Mouse (Mus musculus) olfactory bulb, adult 2 months (tissue): ENCODE results near the gene Kcnq1. TPM values are rescaled to one million over a fixed set of nuclear protein-coding genes. Genes with fewer than 3 reads are reported as not detected.

Experiments
- H3K27ac ChIP-seq: fragments of 200-500 bp; 2 replicates; pipeline ENCODE4 v1.5.1; 2012; ENCODE audit warnings: low read depth, low read length; ENCODE audit not compliant: insufficient read depth
- H3K4me1 ChIP-seq: fragments of 200-500 bp; 2 replicates; pipeline ENCODE4 v1.6.1; 2012; ENCODE audit warnings: low read length; ENCODE audit not compliant: control insufficient read depth, insufficient read depth
- H3K4me3 ChIP-seq: fragments of 200-500 bp; 2 replicates; pipeline ENCODE4 v1.5.1; 2012; ENCODE audit warnings: mild to moderate bottlenecking, low read depth, low read length, moderate library complexity; ENCODE audit not compliant: insufficient read depth
- CTCF ChIP-seq: fragments of 200-500 bp; IDR thresholded peaks from 2 replicates; pipeline ENCODE4 v1.5.1; 2012; ENCODE audit warnings: low read depth, mild to moderate bottlenecking, low read length, moderate library complexity; ENCODE audit not compliant: insufficient read depth
- POLR2A ChIP-seq: fragments of 200-500 bp; IDR thresholded peaks from 2 replicates; pipeline ENCODE4 v1.6.1; 2012; ENCODE audit warnings: mild to moderate bottlenecking, low read depth, low read length, moderate library complexity; ENCODE audit not compliant: insufficient read depth
- WGBS: fragments of 180-500 bp; shearing (Covaris S2); methylation state at CpG from one replicate; pipeline ENCODE4 v1.1.7; 2018; 5-methylcytosine and 5-hydroxymethylcytosine counted together
- polyA plus RNA-seq: library from polyadenylated mRNA; stranded (reverse); fragments of >200 nt; gene quantifications from 2 replicates; pipeline ENCODE4 v1.2.4, GENCODE M21; 2012; ENCODE audit warnings: low replicate concordance; ENCODE audit not compliant: missing spikeins, insufficient read depth, insufficient read length

Kcnq1 gene
- polyA plus RNA-seq, 1 experiment, result not detected

DNA sequence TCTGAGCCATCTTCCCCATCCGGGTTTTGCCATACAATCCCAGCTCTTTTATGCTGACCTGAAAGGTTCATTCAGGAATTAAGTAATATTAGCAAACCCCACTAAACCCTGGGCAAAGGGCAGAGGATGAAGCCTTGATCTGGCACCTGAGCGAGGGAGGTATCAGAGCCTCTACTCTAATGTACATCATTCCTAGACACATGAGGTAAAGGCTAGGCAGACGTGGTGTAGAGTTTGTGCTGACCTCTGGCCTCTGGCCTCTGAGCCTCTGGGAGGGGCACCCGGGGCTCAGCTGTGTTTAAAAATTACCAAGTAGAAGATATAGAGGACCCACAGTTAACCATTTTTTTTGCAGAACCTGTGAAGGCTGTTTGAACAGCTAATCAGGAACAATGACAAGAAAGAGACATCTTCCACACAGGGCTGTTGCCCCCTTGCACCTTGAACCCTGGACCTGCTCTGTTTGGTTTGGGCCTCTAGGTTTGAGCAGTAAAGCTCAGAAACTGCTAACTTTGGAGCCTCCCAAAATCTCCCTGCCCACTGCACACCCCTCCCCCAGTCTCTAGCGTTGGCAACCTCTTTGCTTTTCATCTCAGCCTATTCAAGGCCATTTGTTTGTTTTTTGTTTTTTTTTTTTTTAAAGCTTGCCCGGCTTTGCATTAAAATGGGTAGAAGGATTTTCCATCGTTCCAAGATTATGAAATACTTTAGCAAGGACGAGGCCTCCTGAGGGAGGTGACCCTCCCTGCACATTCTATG, 180.5 kb downstream of the Kcnq1 start:
- Histone ChIP-seq H3K4me1 (peaks cover 13% of the 10 kb centered on the region), H3K27ac (no peak overlapping the region), H3K4me3 (no peak overlapping the region)
- 57% methylated on average over 8 of the region's 8 CpGs for WGBS
- TF ChIP-seq POLR2A (no peak), CTCF (no peak)

DNA sequence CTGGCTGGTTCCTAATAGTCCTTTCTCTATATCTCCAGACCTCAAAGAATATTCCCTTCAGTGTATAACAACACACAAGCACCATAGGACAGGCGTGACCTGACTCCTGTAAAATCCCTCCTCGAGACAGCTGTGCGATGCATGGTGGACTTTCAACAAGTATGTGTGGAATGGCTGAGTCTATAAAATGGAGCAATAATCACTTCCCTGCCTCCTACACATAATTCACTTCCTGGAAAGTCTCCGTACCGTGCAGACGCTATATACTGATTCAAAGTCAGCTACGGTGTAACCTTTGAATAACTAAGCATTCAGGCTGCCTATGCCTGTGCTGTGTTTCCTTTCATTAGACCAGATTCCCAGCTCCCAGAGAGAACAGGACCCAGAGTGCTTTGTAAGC, 182.0 kb downstream of the Kcnq1 start:
- H3K4me1 ChIP-seq, result peaks cover 15% of the 10 kb centered on the region
- WGBS, result 89% methylated on average over 7 of the region's 7 CpGs
- H3K4me3 ChIP-seq, result no peak overlapping the region
- TF ChIP-seq CTCF, result no peak
- no peak overlapping the region for H3K27ac ChIP-seq

DNA sequence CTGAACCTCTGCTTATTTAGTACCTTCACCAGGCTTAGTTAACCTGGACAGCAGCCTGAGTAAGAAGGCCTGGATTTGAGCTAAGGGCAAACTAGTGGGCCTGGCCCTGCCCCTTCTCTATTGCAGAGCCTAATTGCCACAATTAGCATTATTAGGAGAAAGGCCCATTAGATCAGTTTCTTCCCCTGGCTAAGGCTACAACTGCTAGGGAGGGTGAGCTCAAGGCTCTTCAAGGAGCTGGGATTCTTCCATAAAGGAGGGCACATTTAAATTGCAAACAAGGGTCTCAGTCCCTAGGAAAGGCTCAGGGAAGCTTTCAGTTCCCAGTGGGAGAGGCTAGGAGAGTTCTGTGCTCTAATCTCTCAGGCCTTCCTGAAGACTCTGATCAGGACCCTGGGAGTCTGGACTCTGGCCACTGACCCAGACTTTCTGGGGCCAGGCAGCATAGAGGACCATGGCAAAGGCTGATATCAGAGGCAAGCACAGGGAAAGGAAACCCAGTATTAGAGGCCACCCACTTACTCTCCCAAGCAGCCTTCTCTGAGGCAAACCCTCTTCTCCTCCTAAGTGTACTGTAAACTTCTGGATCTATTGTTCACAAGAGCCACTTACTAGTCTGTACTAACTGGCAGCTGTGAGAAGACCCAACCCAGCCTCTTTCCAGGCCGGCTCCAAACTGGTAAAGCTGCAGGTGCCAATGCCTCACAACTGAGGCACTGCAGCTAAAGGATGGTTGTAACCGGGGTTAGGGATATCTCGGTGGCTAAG, 183.1 kb downstream of the Kcnq1 start:
- Histone ChIP-seq H3K4me3 (no peak overlapping the region), H3K27ac (no peak overlapping the region), H3K4me1 (peaks cover 11% of the 10 kb centered on the region)
- 62% methylated on average over 3 of the region's 3 CpGs for WGBS
- no peak for TF ChIP-seq CTCF
- TF ChIP-seq POLR2A, result no peak

DNA sequence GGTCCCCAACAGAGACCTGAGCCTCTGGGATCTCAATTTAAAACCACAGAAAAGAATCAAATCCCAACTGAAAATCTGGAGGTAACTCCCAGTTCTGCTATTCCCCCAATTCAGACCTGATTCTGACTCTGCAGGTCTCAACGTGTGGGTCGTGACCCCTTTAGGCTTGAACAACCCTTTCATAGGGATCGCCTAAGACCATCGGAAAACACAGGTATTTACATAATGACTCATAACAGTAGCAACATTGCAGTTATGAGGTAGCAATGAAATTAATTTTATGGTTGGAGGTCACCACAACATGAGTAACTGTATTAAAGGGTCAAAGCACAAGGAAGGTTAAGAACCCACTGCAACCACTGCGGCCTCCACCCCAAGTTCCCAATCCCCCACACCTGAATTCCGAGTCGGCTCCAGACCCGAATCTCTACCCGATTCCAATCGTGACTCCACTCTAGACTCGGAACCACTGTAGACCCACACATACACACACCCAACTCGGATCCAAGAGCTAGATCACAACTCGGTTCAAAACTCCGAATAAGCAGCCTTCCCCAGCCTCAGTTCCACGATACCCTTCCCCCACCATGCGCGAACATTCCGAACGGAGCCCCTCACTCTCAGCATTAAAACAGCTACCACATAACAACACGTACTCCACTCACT, 188.7 kb downstream of the Kcnq1 start:
- Histone ChIP-seq H3K27ac (no peak overlapping the region), H3K4me1 (peaks cover 4% of the 10 kb centered on the region; the same call in 1 of the 2 replicates), H3K4me3 (peak overlapping the region; percentile 49)
- WGBS, result 57% methylated on average over 20 of the region's 20 CpGs
- TF ChIP-seq CTCF, result no peak
- TF ChIP-seq POLR2A, result no peak

DNA sequence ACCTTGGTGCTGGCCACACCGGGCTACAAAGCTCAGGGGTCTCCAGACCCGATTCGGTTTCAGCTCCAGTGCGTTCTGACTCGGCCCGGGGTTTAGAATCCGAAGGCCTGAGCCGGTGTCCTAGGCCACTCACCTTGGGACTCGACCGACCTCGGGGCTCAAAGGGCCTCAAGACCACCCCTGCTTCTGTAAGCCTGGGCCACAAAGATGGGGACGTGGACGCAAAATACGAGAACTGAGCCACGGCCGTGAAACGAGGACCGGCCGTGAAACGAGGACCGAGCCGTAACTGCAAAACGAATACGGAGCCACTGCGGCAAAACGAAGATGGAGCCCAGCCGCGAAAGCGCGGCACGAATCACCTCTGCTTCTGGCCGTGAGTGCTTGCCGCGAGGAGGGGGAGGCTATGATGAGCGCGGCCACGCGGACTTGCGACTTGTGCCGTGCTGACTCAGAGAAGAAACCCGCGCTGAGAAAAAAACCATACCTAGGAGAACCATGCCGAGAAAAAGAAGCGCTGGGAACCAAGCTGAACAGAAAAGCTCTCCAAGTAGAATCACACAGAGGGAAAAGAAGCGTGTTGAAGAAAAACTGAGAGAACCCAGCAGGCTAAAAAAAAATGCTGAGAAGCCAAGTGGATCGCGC, 189.3 kb downstream of the Kcnq1 start:
- H3K4me3 ChIP-seq, result peak overlapping the region; percentile 49
- peaks cover 10% of the 10 kb centered on the region; the same call in 1 of the 2 replicates for H3K4me1 ChIP-seq
- TF ChIP-seq POLR2A (no peak), CTCF (no peak)
- no peak overlapping the region for H3K27ac ChIP-seq
- 43% methylated on average over 47 of the region's 47 CpGs for WGBS

DNA sequence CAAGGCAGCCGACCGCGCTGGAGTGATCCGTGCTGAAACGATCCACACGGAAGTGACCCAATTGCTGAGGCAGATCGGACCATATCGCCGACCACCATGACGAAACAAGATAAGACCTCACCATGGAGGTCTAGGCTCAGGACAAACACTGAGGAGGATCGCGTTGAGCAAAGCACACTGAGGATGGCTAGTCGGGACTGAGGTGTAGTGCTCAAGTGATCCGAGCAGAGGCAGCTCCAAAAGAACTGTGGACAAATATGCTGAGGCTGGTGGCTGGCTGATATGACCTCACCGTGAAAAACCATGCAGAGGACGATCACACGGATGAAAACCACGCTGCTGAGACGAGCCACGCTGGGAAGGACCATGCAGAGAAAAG, 189.8 kb downstream of the Kcnq1 start:
- Histone ChIP-seq H3K4me3 (peak overlapping the region; percentile 49), H3K27ac (peak overlapping the region; percentile 35), H3K4me1 (peaks cover 10% of the 10 kb centered on the region; the same call in 1 of the 2 replicates)
- 36% methylated on average over 20 of the region's 20 CpGs for WGBS
- no peak for TF ChIP-seq CTCF
- TF ChIP-seq POLR2A, result no peak

DNA sequence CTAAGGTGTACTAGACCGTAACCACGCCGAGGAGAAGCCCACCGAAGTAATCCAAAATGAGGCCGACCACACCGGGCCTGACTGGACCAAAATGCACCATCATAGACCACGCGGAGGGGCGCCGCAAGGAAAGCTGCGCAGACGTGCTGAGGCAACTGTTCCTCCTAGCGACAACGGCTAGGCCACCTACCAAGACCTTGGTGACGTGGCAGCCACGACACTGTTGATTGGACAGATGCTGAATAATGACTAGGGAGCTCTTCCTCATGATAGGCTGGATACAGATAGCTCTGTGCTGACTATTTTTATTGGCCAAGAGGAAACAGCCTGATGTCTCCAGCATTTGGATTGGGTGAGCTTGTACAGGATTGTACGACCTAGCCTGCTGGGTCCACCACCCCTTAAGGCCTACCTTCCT, 190.2 kb downstream of the Kcnq1 start:
- WGBS, result 45% methylated on average over 17 of the region's 17 CpGs
- H3K27ac ChIP-seq, result peak overlapping the region; percentile 70
- H3K4me3 ChIP-seq, result peak overlapping the region; percentile 49
- H3K4me1 ChIP-seq, result peaks cover 10% of the 10 kb centered on the region; the same call in 1 of the 2 replicates
- peak; percentile 52; the same call in 1 of the 2 replicates for TF ChIP-seq POLR2A
- TF ChIP-seq CTCF, result no peak

DNA sequence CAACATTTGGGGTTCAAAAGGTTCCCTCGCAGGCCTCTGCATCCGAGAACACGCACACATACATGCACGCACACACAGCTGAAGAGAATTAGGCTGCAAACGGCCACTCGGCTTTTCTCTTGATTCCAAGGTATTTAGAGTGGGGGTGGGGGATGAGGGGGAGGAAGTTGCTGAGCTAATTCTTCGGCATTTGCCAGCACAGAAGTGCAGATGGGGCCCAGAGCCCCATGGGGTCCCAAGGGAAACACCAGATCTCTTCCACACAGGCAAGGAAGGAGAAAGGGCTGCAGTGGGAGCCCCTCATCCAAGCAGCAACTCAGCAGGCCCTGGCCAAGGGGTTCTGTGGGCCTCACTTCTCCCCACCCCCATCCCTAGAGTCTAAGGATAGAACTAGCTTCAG, 193.9 kb downstream of the Kcnq1 start:
- WGBS, result 73% methylated on average over 7 of the region's 7 CpGs
- Histone ChIP-seq H3K4me3 (no peak overlapping the region), H3K4me1 (peaks cover 17% of the 10 kb centered on the region), H3K27ac (no peak overlapping the region)
- TF ChIP-seq CTCF (no peak), POLR2A (no peak)
